Mouse (Mus musculus) embryonic fibroblast, embryonic 13.5 days (primary cell): Measurements from ENCODE around the gene Atrnl1.

Source experiments
- CTCF ChIP-seq: IDR thresholded peaks from 2 replicates; pipeline ENCODE4 v1.5.1; 2011; ENCODE audit warnings: mild to moderate bottlenecking, control low read depth, low read length, moderate library complexity, borderline replicate concordance; ENCODE audit not compliant: insufficient read depth
- POLR2A ChIP-seq: IDR thresholded peaks from 2 replicates; pipeline ENCODE4 v1.6.1; 2011; ENCODE audit warnings: low read depth, mild to moderate bottlenecking, control low read depth, low read length, moderate library complexity

- TF ChIP-seq CTCF (no peak), POLR2A (no peak)
Observed at GRCm38 (mm10) chr19:57942281-57942680, 331.4 kb downstream of the Atrnl1 start.
